Mouse (Mus musculus): ENCODE results near the gene Atrip.

The Atrip gene

GRCm38 (mm10) chr9:109031001-109031400 lies 42.9 kb downstream of the Atrip start:
- DNase-seq = no peak

GRCm38 (mm10) chr9:109030312-109030711 lies 43.6 kb downstream of the Atrip start:
- no peak for DNase-seq

GRCm38 (mm10) chr9:109028919-109029318 lies 45.0 kb downstream of the Atrip start:
- DNase-seq = no peak

GRCm38 (mm10) chr9:109028421-109028820 lies 45.5 kb downstream of the Atrip start:
- DNase-seq = no peak

- DNase-seq = peak; percentile 22
Observed at GRCm38 (mm10) chr9:109027521-109027920, 46.4 kb downstream of the Atrip start.

GRCm38 (mm10) chr9:109022866-109023685 lies 50.8 kb downstream of the Atrip start:
- DNase-seq = peak; percentile 2

GRCm38 (mm10) chr9:109021428-109021827 lies 52.5 kb downstream of the Atrip start:
- DNase-seq = no peak

- no peak for DNase-seq
Observed at GRCm38 (mm10) chr9:109016973-109017604, 56.8 kb downstream of the Atrip start.

GRCm38 (mm10) chr9:109015397-109015796 lies 58.5 kb downstream of the Atrip start:
- no peak for DNase-seq

GRCm38 (mm10) chr9:109010316-109010690 lies 63.6 kb downstream of the Atrip start:
- no peak for DNase-seq

- DNase-seq = no peak
Observed at GRCm38 (mm10) chr9:109009636-109010315, 64.1 kb downstream of the Atrip start.

- DNase-seq = no peak
Observed at GRCm38 (mm10) chr9:109008994-109009635, 64.8 kb downstream of the Atrip start.

GRCm38 (mm10) chr9:109008081-109008480 lies 65.8 kb downstream of the Atrip start:
- no peak for DNase-seq

Measured in lung, postnatal 10 days (tissue).